Mouse (Mus musculus): ENCODE measurements around the gene Hsd17b14. TPM values are rescaled to one million over a fixed set of nuclear protein-coding genes. Genes with fewer than 3 reads are reported as not detected.
"Not testable (repeated sequence)": the region's sequence is repeated elsewhere in the genome, so short reads cannot be mapped to it uniquely, and the experiment has no call there.

Hsd17b14 gene
- polyA plus RNA-seq, 1 experiment from 2014 or later = 0.73 TPM

DNA sequence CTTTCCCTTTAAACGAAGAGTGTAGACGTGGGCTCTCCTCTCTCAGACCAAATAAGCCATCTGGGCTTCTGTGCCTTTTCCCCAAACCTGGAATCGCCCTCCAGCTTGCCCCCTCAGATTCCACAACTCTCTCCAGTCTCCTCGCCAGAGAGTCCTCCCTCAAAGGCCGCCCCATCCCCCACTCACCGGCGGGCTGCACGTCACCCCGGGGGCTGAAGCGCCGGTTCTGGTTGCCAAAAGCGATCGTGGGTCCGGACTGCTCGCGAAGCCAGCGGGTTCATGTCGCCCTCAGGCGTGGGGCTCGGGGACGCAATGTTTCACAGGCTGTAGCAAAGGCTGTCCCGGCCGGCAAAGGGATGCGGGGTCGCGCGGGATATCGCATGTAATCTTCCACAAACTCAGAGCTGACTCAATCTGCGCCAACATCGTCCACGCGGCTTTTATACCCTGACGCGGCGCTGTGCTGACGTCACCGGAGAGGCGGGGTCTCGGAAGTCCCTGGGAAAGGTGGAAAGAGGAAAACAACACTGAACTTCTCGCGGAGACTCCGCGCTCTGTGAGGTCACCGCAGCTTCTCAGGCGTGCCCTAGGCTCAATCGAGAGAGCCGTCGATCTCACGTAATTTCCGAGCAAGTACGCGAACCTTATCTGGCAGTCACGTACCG, 28.8 kb upstream of the Hsd17b14 start, which contains the start of the genes Ppp1r15a and Plekha4:
TSS of gene Ppp1r15a (minus strand) at position 460 of the 665 bp plus-strand sequence.
TSS of gene Plekha4 (plus strand) at position 522 of the 665 bp plus-strand sequence.
- Histone ChIP-seq H3K9ac (ENCODE audit: low read depth, low read length) (peak within 1 kb of the TSS; percentile 77), H3K36me3 (ENCODE audit: control insufficient read depth, insufficient read depth) (peaks cover 8% of the 10 kb centered on the region; the same call in 1 of the 2 replicates), H3K9me3 (ENCODE audit: control insufficient read depth) (no peaks in the 10 kb centered on the region), H3K27ac (ENCODE audit: low read depth, low read length) (peak within 1 kb of the TSS; percentile 80), H3K4me1 (replicated peaks; ENCODE audit: control insufficient read depth, insufficient read depth, low read length) (peaks cover 8% of the 10 kb centered on the region), H3K4me3 (ENCODE audit: low read depth, low read length) (peak within 1 kb of the TSS; percentile 61), H3K4me2 (replicated peaks; ENCODE audit: low read depth) (peak within 1 kb of the TSS; percentile 73), H3K27me3 (replicated peaks; ENCODE audit: control insufficient read depth, insufficient read depth, low read length) (no peaks in the 10 kb centered on the region)
- under 1% methylated on average over 54 of the region's 54 CpGs for WGBS
- TF ChIP-seq CTCF (IDR thresholded peaks at IDR 0.05; ENCODE audit: low read depth) = no peak
- ATAC-seq = peak; percentile 91

GRCm38 (mm10) chr7:45526474-45527120, 28.1 kb upstream of the Hsd17b14 start:
- Histone ChIP-seq H3K9me3 (ENCODE audit: control insufficient read depth) (no peaks in the 10 kb centered on the region), H3K4me2 (replicated peaks; ENCODE audit: low read depth) (peak overlapping the region; percentile 73), H3K27ac (ENCODE audit: low read depth, low read length) (peak overlapping the region; percentile 80), H3K4me3 (ENCODE audit: low read depth, low read length) (peak overlapping the region; percentile 61), H3K27me3 (replicated peaks; ENCODE audit: control insufficient read depth, insufficient read depth, low read length) (no peaks in the 10 kb centered on the region), H3K36me3 (ENCODE audit: control insufficient read depth, insufficient read depth) (peaks cover 8% of the 10 kb centered on the region; the same call in 1 of the 2 replicates), H3K4me1 (replicated peaks; ENCODE audit: control insufficient read depth, insufficient read depth, low read length) (peaks cover 8% of the 10 kb centered on the region), H3K9ac (ENCODE audit: low read depth, low read length) (peak overlapping the region; percentile 77)
- peak; percentile 65 for TF ChIP-seq CTCF (IDR thresholded peaks at IDR 0.05; ENCODE audit: low read depth)
- ATAC-seq = no peak
- 21% methylated on average over 7 of the region's 7 CpGs for WGBS

DNA sequence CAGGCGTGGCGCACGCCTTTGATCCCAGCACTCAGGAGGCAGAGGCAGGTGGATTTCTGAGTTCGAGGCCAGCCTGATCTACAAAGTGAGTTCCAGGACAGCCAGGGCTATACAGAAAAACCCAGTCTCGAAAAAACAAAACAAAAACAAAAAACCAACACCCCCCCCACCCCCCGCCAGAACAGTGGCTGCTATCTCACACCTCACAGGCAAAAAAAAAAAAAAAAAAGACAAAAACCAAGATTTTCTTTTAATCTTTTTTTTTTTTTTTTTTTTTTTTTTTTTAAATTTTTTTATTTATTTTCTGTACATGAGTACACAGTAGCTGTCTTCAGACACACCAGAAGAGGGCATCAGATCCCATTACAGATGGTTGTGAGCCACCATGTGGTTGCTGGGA, 27.5 kb upstream of the Hsd17b14 start:
- not testable (repeated sequence) for H3K4me1 ChIP-seq (replicated peaks; ENCODE audit: control insufficient read depth, insufficient read depth, low read length); H3K27me3 ChIP-seq (replicated peaks; ENCODE audit: control insufficient read depth, insufficient read depth, low read length); H3K36me3 ChIP-seq (ENCODE audit: control insufficient read depth, insufficient read depth); H3K9ac ChIP-seq (ENCODE audit: low read depth, low read length); H3K27ac ChIP-seq (ENCODE audit: low read depth, low read length); H3K4me3 ChIP-seq (ENCODE audit: low read depth, low read length); H3K9me3 ChIP-seq (ENCODE audit: control insufficient read depth); H3K4me2 ChIP-seq (replicated peaks; ENCODE audit: low read depth); ATAC-seq
- WGBS = 92% methylated on average over 6 of the region's 6 CpGs

DNA sequence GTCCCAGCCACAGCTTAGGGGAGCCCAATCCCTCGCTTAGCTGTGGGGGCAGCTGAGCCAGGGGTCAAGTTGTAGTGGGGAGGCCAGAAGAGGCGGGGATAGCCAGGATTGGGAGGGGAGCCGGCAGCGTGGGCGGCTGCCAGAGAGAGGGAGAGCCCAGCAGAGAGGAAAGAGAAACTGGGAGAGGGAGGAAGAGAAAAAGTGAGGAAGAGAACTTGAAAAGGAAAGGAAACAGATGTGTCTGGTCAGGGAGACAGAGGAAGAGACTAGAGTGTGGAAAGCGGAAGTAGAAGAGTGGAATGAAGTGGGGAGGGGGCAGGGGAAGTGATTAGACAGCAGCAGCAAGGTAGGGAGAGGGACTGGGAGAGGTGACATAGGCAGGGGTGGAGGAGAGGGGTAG, 25.2 kb upstream of the Hsd17b14 start:
- WGBS = 20% methylated on average over 6 of the region's 6 CpGs
- ATAC-seq = no peak
- H3K36me3 ChIP-seq (ENCODE audit: control insufficient read depth, insufficient read depth) = no peaks in the 10 kb centered on the region
- TF ChIP-seq CTCF (IDR thresholded peaks at IDR 0.05; ENCODE audit: low read depth) = no peak
- no peaks in the 10 kb centered on the region for H3K9me3 ChIP-seq (ENCODE audit: control insufficient read depth)
- no peak overlapping the region for H3K27ac ChIP-seq (ENCODE audit: low read depth, low read length)
- no peak overlapping the region for H3K9ac ChIP-seq (ENCODE audit: low read depth, low read length)
- no peak overlapping the region for H3K4me3 ChIP-seq (ENCODE audit: low read depth, low read length)
- H3K27me3 ChIP-seq (replicated peaks; ENCODE audit: control insufficient read depth, insufficient read depth, low read length) = no peaks in the 10 kb centered on the region
- peaks cover 5% of the 10 kb centered on the region for H3K4me1 ChIP-seq (replicated peaks; ENCODE audit: control insufficient read depth, insufficient read depth, low read length)
- H3K4me2 ChIP-seq (replicated peaks; ENCODE audit: low read depth) = no peak overlapping the region

DNA sequence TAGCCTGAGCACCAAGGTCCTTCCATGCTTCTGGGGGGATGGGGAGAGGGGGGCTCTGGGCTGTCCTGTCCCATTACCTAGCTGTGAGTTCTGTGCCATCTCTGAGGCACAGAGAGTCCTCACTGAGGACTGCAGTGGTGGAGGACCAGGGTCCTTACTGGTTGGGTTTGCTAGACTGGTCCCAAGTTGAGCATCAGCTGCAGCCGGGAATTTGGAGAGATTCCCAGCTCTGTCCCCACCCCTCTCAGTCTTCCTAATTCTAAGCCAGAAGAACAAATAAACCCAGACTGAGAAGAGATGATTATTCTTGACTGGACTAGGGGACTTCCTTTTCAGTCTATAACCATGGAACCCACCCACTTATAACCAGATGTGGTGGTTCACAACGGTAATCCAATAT, 24.1 kb upstream of the Hsd17b14 start:
- H3K4me3 ChIP-seq (ENCODE audit: low read depth, low read length) = no peak overlapping the region
- H3K4me2 ChIP-seq (replicated peaks; ENCODE audit: low read depth) = no peak overlapping the region
- H3K36me3 ChIP-seq (ENCODE audit: control insufficient read depth, insufficient read depth) = no peaks in the 10 kb centered on the region
- H3K4me1 ChIP-seq (replicated peaks; ENCODE audit: control insufficient read depth, insufficient read depth, low read length) = no peaks in the 10 kb centered on the region; the same call in 1 of the 2 replicates
- 31% methylated on average over 2 of the region's 2 CpGs for WGBS
- no peak for ATAC-seq
- H3K9ac ChIP-seq (ENCODE audit: low read depth, low read length) = no peak overlapping the region
- TF ChIP-seq CTCF (IDR thresholded peaks at IDR 0.05; ENCODE audit: low read depth) = no peak
- no peaks in the 10 kb centered on the region for H3K27me3 ChIP-seq (replicated peaks; ENCODE audit: control insufficient read depth, insufficient read depth, low read length)
- H3K9me3 ChIP-seq (ENCODE audit: control insufficient read depth) = no peaks in the 10 kb centered on the region
- no peak overlapping the region for H3K27ac ChIP-seq (ENCODE audit: low read depth, low read length)

DNA sequence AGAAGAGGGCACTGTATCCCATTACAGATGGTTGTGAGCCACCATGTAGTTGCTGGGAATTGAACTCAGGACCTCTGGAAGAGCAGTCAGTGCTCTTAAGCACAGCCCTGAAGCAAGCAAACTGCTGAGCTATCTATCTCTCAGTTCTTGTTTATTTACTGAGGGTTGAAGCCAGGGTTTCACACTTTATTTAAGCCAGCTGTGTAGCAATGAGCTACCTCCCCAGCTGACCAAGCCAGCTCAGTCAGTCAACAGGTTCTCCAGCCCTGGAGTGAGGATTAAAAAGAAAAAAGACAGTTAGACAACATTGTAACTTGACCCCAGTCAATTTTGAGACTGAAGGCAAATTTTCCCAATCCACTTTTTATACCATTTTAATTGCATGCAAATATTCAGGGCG, 19.0 kb upstream of the Hsd17b14 start:
- no peak overlapping the region for H3K4me2 ChIP-seq (replicated peaks; ENCODE audit: low read depth)
- no peaks in the 10 kb centered on the region for H3K4me1 ChIP-seq (replicated peaks; ENCODE audit: control insufficient read depth, insufficient read depth, low read length)
- no peaks in the 10 kb centered on the region for H3K36me3 ChIP-seq (ENCODE audit: control insufficient read depth, insufficient read depth)
- no peak overlapping the region for H3K27ac ChIP-seq (ENCODE audit: low read depth, low read length)
- no peak overlapping the region for H3K4me3 ChIP-seq (ENCODE audit: low read depth, low read length)
- 0 out of 2 replicates have a peak, but pooled peaks have one; percentile 18 for TF ChIP-seq CTCF (IDR thresholded peaks at IDR 0.05; ENCODE audit: low read depth)
- WGBS = 88% methylated on average over 1 of the region's 1 CpGs
- no peaks in the 10 kb centered on the region for H3K27me3 ChIP-seq (replicated peaks; ENCODE audit: control insufficient read depth, insufficient read depth, low read length)
- H3K9me3 ChIP-seq (ENCODE audit: control insufficient read depth) = no peaks in the 10 kb centered on the region
- no peak for ATAC-seq
- H3K9ac ChIP-seq (ENCODE audit: low read depth, low read length) = no peak overlapping the region

Measured in intestine, postnatal 0 days (tissue).